Mouse (Mus musculus): ENCODE results near the gene Pax3.

Gene Pax3

DNA sequence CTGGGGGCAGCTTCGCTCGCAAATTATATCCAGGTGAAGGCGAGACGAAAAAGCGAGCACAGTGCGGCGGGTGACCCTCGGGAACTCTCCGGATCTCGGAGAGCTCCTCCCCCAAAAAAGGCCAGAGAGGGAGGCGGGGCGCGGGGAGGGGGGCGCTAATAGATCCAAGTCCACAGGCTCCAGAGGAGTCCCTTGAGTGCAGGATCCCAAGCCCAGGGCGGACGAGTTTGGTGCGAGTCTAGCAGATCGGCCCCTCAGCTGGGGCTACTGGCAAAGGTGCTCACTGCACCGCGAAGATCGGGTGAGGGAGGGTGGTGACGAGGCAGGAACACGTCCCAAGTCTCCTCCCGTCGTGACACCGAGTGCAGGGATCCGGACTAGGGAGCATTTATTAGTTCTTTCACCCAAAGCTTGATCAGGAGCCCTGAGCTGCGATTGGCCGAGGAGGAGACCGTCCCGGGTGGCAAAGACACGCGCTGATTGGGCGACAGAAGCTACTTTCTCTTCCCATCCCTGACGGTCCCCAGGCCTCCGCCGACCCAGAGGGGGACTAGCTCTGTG is at the start of gene Pax3:
Pax3 (minus strand) TSS at position 384 of the 561 bp plus-strand sequence.
- DNase-seq (ENCODE audit: low spot score) = no peak

DNA sequence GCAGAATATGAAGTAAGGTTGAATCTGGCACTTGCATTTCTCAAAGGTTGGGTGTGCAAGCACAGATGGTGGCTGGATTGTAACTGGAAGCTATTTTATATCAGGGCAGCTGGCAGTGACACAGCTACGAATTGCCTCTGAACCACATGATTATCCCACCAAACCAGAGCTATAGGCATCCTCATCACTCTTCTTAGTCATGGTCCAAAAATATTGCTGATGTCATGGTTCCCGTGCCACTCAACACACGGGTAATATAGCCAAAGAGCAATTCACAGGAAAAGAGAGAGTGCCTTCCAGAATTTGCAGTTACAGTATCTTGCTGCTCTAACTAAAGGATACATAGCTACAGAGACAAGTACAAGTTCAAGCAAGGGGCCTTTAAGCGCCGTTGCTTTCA is 37.4 kb upstream of the Pax3 start:
- DNase-seq (ENCODE audit: low spot score) = no peak

DNA sequence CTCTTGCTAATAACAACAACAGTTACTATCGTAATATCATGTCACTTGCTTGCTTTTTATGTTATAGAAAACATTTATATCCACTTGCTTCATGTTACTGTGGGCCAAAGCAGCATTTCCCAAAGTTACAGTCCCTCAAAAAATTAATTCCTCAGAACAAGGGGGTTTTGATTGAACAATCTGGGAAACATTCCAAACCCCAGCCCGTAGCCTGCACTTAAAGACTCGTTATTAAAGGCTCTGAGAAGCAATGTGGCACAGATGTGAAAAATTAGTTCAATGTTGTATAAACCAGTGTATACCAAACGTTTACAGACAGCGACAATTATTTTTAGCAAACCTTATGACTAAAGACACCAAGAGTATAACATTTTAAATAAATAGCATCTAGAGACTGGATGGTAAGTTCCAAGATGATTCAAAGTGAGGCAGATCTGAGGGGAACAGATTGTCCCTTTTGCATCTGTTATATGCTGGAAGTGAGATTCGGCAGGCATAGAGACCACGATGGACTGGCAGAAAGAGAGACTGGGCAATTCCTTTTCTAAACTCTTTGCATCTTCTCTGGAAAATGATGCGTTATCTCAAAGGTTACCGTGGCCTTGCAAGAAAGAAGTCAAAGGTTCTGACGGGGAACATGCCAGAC is 35.1 kb upstream of the Pax3 start:
- DNase-seq (ENCODE audit: low spot score) = no peak

DNA sequence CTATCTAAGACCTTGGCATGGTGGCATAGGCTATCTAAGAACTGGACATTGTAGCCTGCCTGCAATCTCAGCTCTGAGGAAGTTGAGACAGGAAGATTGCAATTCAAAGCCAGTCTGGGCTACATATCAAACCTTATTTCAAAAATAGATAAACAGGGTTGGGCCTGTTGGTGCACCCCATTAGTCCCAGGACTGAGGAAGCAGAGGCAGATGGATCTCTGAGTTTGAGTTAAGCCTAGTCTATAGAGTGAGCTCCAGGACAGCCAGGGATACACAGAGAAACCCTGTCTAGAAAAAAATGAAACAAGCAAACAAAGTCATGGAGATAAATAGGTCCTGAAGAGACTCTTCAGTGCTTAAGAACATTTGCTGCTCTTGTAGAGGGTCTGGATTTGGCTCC is 32.9 kb upstream of the Pax3 start:
- DNase-seq (ENCODE audit: low spot score) = no peak

DNA sequence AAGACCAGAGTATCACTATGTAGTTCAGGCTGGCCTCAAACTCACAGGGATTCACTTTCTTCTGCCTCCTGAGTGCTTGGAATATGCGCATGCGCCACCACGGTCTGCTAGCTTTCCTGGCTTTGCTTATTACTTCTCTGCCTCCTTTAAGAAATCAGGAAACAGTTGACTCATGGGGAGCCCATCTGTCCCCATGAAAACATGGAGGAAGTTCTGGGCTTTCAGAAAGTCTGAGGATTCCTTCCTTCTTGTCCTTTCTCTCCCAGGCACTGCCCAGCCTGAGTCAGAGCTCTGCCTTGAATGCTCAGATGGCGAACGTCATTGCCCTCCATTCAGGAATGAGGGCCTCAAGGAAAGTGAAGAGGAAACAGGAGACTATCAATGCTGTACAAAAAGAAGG is 31.8 kb upstream of the Pax3 start:
- DNase-seq (ENCODE audit: low spot score) = no peak

DNA sequence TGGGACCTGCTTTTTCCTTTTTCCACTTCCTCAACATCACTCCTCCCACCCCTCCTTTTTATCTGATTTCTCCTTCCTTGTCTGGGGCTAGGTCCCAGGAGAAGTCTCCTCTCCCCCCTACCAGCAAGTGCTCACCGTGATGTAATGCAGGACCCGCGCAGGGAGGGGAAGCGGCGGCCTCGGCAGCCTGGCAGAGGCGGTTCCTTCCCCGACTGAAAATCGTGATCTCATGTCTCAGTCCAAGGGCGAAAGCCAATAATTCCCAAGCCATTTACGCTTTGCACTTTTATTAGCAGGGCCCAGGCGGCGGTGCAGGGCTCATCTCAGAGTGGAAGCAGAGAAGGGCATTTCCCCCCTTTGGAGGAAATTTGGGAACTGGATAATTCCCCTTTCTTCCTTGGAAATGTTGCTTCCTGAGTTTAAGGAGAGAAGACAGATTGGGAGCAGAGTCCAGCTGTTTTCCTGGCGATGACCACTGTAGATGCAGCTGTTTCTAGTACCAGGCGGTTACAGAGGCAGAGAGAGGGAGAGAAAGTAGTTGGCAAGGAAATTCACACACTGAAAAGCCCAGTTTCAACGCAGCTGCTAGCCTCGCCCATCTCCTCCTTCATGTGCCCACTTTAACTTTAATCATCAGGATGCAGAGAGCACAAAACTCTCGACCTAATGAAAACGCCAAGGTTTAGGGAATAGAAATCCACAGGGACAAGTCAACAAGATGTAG is 21.3 kb upstream of the Pax3 start:
- DNase-seq (ENCODE audit: low spot score) = no peak

DNA sequence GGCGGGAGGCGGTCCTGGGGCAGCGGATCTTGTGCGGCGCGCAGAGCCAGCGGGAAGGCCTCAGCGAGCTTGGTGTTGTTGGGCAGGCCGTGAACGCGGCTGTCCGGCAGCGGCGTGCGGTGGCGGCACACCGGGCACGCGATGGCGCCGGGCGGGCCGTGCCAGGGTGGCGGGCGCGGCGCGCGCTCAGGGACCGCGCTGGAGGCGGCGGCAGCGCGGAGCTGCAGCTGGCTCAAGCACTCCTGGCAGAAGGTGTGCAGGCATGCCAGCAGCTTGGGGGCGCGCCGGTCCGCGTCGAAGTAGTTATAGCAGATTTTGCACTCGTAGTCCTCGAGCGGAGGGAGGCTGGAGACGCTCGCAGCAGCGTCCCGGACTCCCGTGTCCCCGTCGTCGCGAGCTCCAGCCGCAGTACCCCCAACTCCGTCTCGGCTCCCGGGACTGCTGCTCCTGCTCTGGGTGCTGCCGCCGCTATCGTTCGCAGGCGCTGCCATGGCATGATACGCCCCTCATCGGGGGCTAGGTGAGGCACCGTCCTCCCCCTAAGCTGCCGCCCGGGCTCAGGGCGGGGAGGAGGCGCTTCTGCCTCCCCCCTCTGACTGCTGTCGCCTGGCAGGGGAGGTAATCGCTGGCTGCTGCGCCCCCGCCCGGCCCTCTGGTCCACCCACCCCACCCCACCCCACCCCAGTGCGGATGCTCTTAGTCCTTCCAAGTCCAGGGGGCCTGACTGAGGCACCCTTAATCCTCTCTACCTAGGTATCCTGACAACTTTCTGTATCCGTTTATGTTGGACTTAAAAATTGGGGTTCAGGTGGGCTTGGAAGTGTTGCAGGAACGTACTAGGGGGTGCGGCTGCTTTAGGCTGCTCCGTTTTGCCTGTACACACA is 20.5 kb upstream of the Pax3 start:
- no peak for DNase-seq (ENCODE audit: low spot score)

DNA sequence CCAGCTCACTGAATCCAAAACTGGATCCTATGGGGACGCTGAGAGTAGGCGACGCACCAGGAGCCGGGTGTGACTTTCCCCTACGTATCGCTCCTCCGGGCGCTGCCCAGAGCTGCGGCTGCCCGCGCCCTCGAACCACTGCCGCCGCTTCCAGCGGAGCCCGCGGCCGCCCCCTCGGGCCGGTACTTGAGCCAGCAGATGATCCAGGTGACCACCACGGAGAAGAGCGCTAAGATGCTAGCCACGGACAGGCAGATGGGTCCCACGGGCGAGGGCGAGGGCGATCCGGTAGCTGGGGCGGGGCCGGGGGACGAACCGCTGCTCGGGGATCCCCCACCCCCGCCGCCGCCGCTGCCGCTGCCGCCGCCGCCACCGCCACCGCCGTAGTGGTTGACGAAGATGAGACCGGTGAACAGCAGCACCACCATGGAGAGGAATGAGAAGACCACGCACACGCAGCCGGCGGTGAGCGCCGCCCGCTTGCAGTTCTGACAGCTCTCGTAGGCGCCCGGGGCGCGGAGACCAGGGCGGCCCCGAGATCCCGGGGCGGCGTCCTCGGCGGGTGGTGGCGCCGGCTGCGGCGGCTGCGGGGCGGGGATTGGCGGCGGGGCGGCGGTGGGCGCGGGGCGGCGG is 19.7 kb upstream of the Pax3 start:
- no peak for DNase-seq (ENCODE audit: low spot score)

DNA sequence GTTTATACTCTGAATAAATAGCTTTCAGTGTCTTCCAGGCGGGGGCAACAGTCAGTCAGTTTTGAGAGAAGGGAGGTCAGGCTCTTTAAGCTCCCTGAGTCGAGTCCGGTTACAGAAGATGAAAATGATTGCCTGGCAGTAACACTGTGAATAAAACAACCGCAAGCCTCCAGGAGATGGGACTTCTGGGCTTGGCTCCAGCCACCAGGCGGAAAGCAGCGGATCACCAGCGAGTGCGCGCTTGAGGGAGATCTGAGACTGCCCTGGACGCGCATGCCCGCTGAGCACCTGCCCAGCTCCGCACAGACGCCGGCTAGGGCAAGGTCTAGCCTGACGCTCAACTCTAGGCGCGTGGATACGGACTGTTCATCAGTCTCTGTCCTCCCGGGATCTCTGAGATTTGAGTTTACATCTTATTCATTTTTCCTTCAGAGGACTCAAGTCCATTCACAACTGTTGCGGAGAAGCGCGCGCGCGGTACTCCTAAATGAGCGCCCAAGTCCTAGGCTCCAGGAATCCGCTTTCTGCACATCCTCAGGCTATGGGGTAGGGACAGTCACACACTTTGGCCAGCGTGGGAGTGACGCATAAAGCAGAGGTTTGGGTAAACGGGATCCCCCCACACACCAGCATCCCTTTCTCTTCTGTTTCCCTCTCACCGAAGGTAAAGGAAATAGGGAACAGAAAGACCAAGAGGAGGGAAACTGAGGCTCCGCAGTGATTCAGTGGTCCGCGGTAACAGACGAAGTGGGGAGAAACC is 19.0 kb upstream of the Pax3 start:
- DNase-seq (ENCODE audit: low spot score) = no peak

DNA sequence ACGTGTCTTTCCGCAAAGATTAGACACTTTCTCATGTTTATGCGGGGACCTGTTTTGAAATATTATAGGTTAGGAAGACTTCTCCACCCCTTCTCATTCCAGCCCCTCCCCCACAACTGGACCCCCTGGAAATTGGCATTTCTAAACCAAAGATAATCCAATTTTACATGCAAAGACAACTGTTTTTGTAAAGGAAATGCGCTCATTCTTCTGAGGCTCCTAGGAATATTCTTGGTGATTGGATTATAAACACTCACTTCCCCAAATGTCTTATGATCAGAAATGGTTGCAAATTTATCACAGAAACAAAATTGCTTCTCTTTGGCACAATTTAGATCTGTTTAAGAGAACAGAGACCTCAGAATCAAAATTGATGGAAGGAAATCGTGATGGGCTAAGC is 14.1 kb upstream of the Pax3 start:
- no peak for DNase-seq (ENCODE audit: low spot score)

DNA sequence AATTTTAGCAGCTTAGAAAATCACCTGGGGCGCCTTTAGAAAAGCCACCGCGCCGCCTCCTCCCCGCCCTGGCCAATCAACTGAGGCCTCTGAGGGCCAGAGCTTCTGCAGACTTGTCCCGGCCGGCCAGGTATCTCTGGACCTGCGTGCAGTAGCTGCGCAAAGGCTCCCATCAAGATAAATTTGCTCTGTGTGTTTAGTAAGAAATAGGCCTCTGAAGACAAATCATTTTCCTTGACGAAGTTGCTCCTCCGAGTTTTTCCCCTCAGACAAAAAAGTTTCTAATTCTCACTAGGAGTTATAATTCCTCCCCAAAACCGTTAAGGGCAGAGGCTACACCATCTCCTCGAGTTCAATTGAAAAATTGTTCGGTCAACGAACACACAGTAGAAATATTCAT is 13.6 kb upstream of the Pax3 start:
- DNase-seq (ENCODE audit: low spot score) = no peak

DNA sequence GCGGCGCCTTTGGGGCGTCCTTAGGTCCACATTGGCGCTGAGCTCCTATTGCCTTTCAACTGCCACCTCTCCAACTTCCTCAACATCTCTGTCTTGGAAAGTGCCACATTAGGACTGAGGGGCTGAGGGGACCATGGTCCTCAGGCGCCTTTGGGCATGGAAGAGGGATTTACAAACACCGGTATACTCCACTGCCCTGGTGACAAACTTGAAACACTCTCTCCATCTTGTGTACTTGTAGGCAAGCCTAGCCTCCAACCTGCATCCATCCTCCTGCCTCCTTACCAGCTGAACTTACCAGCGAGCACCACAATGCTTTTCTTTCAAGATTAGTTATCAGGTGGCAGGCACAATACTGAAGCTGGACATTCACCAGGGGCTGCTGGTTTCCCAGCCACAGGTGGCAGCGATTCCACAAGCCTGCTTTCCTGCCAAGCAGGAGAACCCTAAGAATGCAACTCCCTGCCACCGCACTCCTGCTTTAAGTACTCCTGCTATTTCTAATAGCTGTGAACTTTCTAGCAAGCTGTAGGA is 11.4 kb upstream of the Pax3 start:
- DNase-seq (ENCODE audit: low spot score) = no peak

DNA sequence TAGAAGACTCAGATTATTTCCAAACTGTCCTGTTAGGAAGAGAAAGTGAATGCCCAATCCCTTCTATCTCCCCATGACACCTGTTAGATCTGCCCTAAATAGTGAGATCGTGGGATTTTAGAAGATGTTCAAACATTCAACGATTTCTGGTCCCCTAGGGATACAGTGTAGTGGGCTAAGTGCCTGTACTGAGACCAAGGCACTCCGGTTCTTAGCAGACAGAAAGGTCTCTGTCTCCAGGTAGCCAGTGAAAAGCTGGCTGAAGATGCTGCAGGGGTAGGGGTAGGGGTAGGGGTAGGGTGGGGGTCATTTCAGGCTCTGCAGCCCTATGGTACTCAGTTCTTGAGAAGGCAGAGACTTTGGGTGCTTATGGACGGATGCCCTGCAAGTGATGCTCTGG is 7.4 kb upstream of the Pax3 start:
- no peak for DNase-seq (ENCODE audit: low spot score)

DNA sequence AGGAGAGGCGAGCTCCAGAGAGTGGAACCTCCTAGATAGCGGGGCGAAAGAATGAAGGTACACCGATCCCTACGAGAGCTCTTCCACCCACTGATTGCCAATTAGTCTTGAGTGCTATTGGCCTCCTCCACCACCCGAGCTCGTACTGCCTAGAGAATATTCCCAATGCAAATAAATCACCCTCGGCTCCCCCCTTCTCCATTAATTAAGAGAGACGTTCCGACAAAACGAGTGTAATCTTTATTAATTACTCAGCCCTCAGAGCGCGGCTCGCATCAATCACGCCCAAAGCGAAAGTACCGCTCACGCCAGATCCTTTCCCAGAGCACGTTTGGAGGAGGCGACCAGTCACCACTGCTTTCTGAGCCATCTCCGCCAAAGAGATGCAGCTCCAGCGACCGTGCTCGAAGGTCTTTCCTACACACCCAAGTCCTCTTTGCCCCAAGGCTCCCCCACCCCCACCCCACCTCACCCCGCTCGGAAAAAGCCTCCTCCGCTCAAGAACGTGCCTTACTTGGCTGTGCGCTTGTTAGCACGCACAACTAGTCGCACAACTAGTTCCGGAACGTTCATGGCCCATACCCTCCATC is 6.8 kb upstream of the Pax3 start:
- no peak for DNase-seq (ENCODE audit: low spot score)

DNA sequence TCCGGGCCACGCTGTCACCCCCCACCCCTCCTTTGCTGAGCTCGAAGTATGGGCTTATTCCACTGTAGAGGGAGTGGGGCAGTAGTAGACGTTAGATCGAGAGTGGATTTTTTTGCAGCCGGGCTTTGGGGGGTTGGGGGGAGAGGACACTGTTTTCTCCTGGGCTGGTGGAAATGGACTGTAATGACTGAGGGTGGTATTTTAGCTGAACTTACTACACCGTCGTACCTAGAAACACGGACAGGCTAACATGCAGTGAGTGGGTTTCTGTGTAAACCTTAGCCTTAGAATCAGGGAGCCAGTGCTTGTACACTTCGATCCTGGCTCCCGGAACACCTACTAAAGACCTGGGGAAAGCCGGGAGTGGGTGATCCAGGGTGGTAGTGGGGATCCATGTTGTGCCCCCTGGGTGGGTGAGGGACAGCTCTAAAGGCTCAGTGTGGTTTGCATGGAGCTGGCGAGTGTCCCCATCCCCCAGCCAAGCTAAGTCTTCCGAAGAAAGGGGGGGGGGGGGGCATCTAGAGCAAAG is 6.2 kb upstream of the Pax3 start:
- DNase-seq (ENCODE audit: low spot score) = no peak

DNA sequence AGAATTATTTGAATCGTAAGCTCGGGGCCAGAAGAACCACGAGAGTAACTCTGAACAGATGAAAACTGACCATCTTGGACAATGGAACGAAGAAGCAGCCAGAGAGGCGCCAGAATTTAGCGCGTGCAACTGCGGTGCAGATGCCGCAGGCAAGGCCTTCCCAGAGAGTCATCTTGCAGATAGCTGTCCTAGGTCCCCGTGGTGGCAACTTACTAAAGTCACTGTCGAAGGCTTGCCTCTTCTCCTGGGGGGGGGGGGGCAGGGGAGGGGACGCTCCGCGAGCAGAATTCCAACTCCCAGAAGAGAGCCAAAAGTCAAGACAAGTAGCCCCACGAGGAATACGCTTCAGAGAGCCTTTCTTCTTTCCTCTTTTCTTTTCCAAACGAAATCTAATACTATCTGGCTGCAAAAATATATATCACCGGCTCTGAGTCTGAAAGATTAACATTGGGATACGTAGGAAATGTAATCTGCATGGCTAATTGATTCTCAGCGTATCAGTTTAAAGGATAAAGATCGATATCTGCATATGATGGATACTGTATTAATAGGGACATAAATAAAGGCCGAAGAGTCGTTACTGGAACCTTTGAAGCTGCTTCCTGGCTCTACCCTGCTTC is 5.6 kb upstream of the Pax3 start:
- no peak for DNase-seq (ENCODE audit: low spot score)

DNA sequence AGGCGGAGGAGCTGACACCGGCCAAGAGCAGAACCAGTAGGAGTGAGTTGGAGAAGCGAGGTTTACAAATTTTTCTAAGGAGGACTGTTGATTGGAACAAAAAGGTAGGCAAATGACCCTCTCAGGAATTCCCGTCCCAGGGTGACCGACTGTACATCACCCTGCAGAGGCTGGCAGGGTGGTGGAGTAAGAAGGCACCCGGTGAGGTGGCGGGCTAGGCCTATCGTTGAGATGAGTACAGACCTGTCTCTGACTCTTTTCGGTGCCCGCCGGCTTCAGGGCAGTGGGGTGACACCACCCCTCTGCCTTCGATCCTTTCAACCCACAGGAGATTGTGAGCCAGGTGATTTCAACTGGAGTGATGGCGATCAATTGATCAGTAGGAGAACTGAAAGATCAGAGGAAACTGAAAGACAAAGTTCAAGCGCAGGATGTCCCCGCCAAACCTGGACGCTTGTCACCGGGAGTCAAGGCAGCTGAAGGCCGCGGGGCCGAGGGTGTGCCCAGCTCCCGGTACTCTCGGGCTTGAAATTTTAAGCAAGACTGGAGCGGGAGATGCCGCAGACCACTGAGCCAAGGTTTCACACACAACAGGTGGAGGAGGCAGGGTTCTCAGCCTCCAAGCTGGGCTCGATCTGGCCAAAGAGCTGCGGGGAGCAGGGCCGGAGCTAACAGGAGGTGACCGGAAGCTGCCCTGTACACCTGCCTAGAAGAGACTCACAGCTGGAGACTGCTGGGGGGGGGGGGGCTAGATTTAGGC is 4.5 kb upstream of the Pax3 start:
- DNase-seq (ENCODE audit: low spot score) = no peak

DNA sequence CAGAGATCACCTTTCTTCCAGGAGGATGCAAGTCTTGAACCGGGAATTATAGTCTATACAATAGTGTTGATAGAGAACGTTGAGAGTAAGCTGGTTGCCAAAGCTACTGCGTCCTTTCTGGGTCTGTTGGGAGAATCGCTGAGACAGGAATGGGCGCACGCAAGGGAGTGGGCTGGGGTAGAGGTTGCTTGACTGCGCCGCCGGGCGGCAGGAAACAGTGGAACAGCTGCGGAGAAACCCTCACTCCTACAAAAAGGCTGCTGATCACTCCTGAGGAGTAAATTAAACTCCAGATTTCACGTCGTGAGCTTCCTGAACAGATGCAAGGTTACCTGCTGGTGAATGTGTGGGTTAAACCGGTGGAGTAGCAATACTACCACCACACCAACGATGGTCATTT is 3.3 kb upstream of the Pax3 start:
- DNase-seq (ENCODE audit: low spot score) = no peak

DNA sequence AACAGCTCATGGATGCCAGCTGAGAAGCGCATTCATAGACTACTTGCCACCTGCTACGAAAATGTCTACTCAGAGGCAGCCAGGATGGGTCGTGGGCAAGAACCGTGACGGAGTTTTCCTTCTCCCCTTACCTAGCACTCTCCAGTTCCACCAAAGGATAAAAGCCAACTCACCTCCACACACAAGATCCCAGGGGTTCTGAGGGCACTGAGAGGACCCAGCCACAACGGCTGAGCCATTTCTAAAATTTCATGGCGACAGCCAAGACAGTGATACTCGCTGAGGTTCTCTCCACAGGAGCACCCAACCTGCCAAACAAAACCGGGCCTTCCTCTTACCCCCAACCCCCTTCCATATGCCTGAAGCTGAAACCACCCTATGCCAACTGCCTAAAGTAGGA is 2.3 kb upstream of the Pax3 start:
- no peak for DNase-seq (ENCODE audit: low spot score)
